Mouse (Mus musculus) limb, embryonic 10.5 days (tissue): ENCODE data around the gene Gadl1. TPM values are rescaled to one million over a fixed set of nuclear protein-coding genes. Genes with fewer than 3 reads are reported as not detected.

Experiments
- DNase-seq: peaks from one replicate; pipeline ENCODE4 v3.0.0-alpha.2; 2017; ENCODE audit warnings: low spot score
- H3K27ac ChIP-seq: fragments of 300-500 bp; sonication (generic); 2 replicates; pipeline ENCODE4 v1.5.1; 2016; ENCODE audit warnings: mild to moderate bottlenecking
- H3K27me3 ChIP-seq: fragments of 300-500 bp; sonication (generic); 2 replicates; pipeline ENCODE4 v1.6.1; 2016; ENCODE audit warnings: low read depth, mild to moderate bottlenecking; ENCODE audit not compliant: poor library complexity, severe bottlenecking
- H3K36me3 ChIP-seq: fragments of 300-500 bp; sonication (generic); 2 replicates; pipeline ENCODE4 v1.6.1; 2016; ENCODE audit warnings: mild to moderate bottlenecking, moderate library complexity
- H3K4me1 ChIP-seq: fragments of 300-500 bp; sonication (generic); 2 replicates; pipeline ENCODE4 v1.6.1; 2016
- H3K4me3 ChIP-seq: fragments of 300-500 bp; sonication (generic); 2 replicates; pipeline ENCODE4 v1.5.1; 2016; ENCODE audit warnings: mild to moderate bottlenecking, moderate library complexity
- H3K9me3 ChIP-seq: fragments of 300-500 bp; sonication (generic); replicated peaks from 2 replicates; pipeline ENCODE4 v1.6.1; 2016; ENCODE audit warnings: mild to moderate bottlenecking
- WGBS: fragments of 180-500 bp; shearing (Covaris S2); methylation state at CpG from one replicate; pipeline ENCODE4 v1.1.7; 2016; 5-methylcytosine and 5-hydroxymethylcytosine counted together
- polyA plus RNA-seq: library from polyadenylated mRNA; unstranded; fragments of >200 nt; fragmentation: Nextera tagmentation; extraction: Ambion mirVana; gene quantifications from 2 replicates; pipeline ENCODE4 v1.2.1, GENCODE M21; 2016

Gadl1 gene
- polyA plus RNA-seq, 1 experiment from 2014 or later = 0.31 TPM

DNA sequence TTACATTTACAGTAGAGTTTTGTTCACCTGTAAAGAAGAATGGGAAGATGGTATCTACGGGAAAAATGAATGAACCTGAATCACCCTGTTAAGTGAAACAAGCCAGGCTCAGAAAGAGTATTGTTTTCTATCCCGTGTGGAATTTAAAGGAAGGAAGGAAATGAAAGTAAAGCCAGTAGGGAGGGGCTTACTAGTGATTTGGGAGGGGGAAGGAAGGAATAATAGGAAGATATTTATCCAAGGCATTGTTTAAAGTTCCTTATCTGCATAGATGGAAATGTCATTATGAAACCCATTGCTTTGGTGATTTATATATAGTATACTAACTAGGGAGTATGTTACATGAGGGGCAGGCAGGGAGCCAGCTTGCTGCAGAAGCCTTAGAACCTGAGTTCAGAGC is 199.5 kb downstream of the Gadl1 start:
- Histone ChIP-seq H3K9me3 (no peaks in the 10 kb centered on the region), H3K4me3 (no peak overlapping the region), H3K4me1 (no peaks in the 10 kb centered on the region), H3K36me3 (peaks cover 58% of the 10 kb centered on the region), H3K27me3 (no peaks in the 10 kb centered on the region), H3K27ac (no peak overlapping the region)
- DNase-seq = no peak
- WGBS = 80% methylated on average over 2 of the region's 2 CpGs

DNA sequence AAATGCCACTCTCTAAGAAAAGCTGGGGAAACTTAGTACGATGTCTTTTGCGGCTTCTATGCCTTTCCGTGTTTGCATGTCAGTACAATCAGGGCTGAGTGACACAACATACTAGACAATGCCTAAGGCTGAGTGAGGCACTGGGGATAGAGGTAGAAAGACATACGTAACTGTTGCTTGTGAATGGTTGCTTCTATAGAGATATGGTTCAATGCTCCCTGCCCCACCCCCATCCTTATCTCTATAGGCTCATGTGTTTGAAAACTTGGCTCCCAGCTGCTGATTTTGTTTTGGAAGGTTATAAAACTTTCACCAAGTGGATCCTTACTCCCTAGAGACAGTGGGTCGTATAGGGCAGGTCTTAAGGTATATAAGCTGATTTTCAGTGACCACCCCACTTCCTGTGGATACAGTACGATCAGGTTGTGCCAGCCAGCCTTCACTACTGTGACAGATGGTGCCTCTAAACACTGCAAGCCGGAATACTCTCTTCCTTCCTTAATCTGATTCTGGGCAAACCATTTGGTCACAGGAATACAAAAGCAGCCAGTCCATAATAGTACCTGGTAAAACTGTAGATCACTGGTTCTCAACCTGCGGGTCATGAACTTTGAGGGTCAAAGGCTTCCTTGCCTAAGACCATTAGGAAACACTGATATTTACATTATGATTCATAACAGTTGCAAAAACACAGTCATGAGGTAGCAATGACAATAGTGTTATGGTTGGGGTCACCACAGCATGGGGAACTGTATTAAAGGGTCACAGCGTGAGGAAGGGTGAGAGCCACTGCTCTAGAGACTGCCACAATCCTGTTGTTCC is 202.1 kb downstream of the Gadl1 start:
- H3K27ac ChIP-seq = no peak overlapping the region
- peaks cover 7% of the 10 kb centered on the region for H3K4me1 ChIP-seq
- no peak for DNase-seq
- H3K9me3 ChIP-seq = no peaks in the 10 kb centered on the region
- H3K36me3 ChIP-seq = peaks cover 43% of the 10 kb centered on the region
- 90% methylated on average over 9 of the region's 9 CpGs for WGBS
- no peaks in the 10 kb centered on the region for H3K27me3 ChIP-seq
- no peak overlapping the region for H3K4me3 ChIP-seq

DNA sequence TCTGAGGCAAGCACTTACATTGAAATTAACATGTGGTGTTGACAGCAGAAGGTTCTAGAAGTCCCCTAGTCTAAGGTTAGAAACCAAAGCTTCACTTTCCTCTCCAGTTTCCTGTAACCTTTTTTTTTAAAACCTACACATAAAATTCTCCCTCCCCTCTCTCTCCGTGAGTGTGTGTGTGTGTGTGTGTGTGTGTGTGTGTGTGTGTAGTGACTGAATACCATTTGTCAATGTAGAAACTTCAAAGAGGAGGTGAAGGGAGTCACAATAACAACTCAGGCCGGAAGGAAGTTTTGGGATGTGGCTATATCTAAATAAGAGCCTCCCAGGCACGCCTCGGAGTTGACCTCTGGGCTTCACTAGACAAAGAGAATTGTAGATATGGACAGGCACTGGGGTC is 205.1 kb downstream of the Gadl1 start:
- no peak overlapping the region for H3K4me3 ChIP-seq
- DNase-seq = no peak
- peaks cover 28% of the 10 kb centered on the region for H3K36me3 ChIP-seq
- H3K27ac ChIP-seq = no peak overlapping the region
- H3K9me3 ChIP-seq = no peaks in the 10 kb centered on the region
- no peaks in the 10 kb centered on the region for H3K27me3 ChIP-seq
- WGBS = 48% methylated on average over 4 of the region's 4 CpGs
- peaks cover 16% of the 10 kb centered on the region for H3K4me1 ChIP-seq

DNA sequence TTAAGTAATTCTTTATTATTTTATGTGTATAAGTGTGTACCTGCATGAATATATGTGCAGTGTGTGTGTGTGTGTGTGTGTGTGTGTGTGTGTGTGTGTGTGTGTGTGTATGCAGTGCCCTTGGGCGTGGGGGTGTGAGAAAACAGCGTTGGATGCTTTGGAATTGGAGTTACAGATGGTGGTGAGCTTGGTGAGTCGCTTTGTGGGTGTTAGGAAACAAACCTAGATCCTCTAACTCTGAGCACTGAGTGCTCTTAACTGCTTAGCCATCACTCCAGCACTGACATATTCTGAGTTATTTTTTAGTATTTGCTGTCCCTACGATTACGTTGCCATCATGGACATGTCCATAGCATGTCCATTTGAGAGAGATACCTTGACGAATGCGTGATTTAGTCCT is 206.6 kb downstream of the Gadl1 start:
- peaks cover 16% of the 10 kb centered on the region for H3K4me1 ChIP-seq
- H3K36me3 ChIP-seq = peaks cover 16% of the 10 kb centered on the region; the same call in 1 of the 2 replicates
- WGBS = 96% methylated on average over 7 of the region's 7 CpGs
- no peaks in the 10 kb centered on the region for H3K27me3 ChIP-seq
- no peak for DNase-seq
- H3K4me3 ChIP-seq = no peak overlapping the region
- no peak overlapping the region for H3K27ac ChIP-seq
- no peaks in the 10 kb centered on the region for H3K9me3 ChIP-seq

DNA sequence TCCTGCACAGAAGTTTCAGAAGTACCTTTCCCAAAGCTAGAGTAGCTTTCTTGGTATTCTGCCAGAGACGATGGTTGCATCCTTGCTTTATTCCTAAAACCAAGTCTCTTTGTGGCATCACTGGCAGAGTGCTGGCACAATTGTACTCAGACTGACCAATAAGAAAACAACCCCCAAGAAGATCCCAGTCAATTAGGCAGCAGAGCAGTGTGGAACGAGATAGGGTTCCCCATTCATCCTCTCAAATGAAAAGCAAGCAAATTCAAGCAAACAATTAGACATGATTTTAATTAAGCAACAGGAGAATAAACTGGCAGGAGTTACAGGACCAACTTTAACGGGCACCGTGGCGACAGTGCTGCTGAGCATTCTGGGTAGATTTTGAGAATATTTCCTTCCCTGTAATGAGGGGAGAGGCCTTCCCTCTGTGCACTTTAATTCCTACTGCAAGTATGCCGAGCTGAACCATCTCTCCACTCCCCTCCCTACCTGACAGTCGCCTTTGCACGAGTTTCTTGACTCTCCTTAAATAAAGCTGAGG is 209.1 kb downstream of the Gadl1 start:
- Histone ChIP-seq H3K27me3 (no peaks in the 10 kb centered on the region), H3K9me3 (no peaks in the 10 kb centered on the region), H3K27ac (no peak overlapping the region), H3K4me3 (no peak overlapping the region), H3K4me1 (peaks cover 32% of the 10 kb centered on the region), H3K36me3 (peaks cover 19% of the 10 kb centered on the region; the same call in 1 of the 2 replicates)
- WGBS = 83% methylated on average over 8 of the region's 8 CpGs
- no peak for DNase-seq

DNA sequence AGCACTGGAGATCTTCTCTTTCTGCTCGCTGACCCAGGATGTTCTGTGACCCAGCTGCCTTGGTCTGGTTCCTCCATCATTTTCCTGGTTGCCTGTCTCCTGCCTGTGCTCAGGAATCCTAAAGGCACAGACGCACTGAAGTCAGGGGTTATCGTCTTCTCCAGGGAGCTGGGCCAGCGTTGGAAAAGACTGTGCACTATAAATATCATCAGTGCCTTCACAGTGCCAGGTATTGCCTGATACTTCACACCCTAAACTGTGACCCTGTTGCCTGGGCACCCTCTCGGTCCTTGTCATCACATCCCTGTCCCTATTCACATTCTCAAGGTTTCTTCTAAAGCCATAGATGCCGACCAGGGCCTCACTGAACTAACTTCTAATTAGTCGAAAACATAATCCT is 210.7 kb downstream of the Gadl1 start:
- WGBS = 88% methylated on average over 7 of the region's 7 CpGs
- Histone ChIP-seq H3K36me3 (peaks cover 29% of the 10 kb centered on the region), H3K27ac (no peak overlapping the region), H3K9me3 (no peaks in the 10 kb centered on the region), H3K27me3 (no peaks in the 10 kb centered on the region), H3K4me1 (peaks cover 29% of the 10 kb centered on the region), H3K4me3 (no peak overlapping the region)
- no peak for DNase-seq

DNA sequence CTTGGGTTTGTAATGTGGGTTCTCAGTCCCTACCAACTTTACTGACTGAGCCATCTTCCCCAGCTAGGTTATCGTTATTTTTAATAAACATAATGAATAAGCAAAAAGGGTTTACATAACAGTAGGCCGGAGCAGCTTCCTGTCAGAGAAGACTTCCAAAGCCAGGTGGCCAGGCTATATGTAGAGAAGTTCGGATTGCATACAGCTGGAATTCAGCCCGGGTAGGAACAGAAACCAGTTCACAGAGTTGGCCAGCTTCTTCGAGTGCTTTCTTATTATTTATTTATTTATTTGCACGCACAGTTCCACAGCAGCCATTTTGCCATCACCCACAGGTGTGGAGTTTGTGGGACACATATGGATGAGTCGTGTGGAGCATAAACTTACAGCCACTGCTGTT is 212.2 kb downstream of the Gadl1 start:
- H3K4me1 ChIP-seq = peaks cover 30% of the 10 kb centered on the region
- peaks cover 40% of the 10 kb centered on the region for H3K36me3 ChIP-seq
- H3K9me3 ChIP-seq = no peaks in the 10 kb centered on the region
- H3K27ac ChIP-seq = 0 out of 2 replicates have a peak overlapping the region, but pooled peaks have one; percentile 75
- H3K4me3 ChIP-seq = no peak overlapping the region
- 92% methylated on average over 7 of the region's 7 CpGs for WGBS
- H3K27me3 ChIP-seq = no peaks in the 10 kb centered on the region
- no peak for DNase-seq

DNA sequence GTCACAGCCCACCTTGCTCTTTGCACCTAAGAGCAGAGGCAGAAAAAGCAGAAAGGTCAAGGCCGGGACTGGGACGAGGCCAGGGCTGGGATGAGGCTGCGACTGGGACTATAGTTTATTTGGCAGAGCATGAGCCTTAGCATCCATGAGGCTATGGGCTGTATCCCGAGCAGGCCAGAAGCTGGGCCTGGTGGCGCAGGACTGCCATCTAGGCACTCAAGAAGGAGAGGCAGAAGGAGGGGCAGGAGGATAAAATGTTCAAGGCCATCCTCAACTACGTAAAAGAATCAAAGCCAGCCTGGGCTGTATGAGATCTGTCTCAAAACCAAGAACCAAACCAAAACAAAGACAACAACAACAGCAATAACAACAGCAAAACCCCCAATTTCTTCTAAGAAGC is 213.3 kb downstream of the Gadl1 start:
- H3K27ac ChIP-seq = peak overlapping the region; percentile 75
- no peaks in the 10 kb centered on the region for H3K9me3 ChIP-seq
- H3K4me1 ChIP-seq = peaks cover 31% of the 10 kb centered on the region
- H3K4me3 ChIP-seq = no peak overlapping the region
- WGBS = 65% methylated on average over 6 of the region's 6 CpGs
- H3K36me3 ChIP-seq = peaks cover 36% of the 10 kb centered on the region
- no peaks in the 10 kb centered on the region for H3K27me3 ChIP-seq
- no peak for DNase-seq

DNA sequence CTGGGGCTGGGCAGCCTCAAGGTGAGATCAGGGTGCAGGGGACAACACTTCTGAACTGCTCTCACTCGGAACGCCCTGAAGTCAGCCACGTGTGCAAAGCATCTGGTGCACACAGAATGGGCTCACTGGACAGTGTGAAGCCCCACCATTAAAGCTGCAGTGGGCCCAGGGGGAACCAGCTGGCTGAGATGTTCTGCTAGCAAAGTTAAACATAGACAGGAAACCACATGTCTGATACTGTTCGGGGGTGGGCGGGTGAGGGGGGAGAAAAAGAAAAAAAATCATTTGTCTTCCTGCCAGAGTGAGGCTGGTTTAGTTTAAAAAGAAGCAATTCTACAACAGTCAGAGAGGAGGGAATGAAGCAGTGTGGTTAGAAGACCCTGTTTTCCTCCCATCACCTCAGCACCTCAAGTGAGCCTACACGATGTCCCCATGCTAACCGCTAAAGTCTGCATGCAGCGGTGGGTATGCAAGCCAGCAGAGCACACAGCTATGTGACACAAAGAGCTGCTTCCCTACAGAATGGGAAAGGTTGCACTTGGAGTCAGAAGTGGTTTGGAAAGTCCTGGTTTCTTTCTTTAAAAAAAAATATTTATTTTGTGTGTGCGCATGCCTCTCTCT is 213.8 kb downstream of the Gadl1 start:
- no peaks in the 10 kb centered on the region for H3K27me3 ChIP-seq
- 60% methylated on average over 9 of the region's 9 CpGs for WGBS
- DNase-seq = peak; percentile 47

More for the DNA sequence above, 213.8 kb downstream of the Gadl1 start:
- Histone ChIP-seq H3K27ac (peak overlapping the region; percentile 75), H3K4me3 (no peak overlapping the region), H3K9me3 (no peaks in the 10 kb centered on the region), H3K36me3 (peaks cover 38% of the 10 kb centered on the region), H3K4me1 (peaks cover 31% of the 10 kb centered on the region)
